ENCODE assay signal across 5 mouse cellular contexts in the genomic region with DNA sequence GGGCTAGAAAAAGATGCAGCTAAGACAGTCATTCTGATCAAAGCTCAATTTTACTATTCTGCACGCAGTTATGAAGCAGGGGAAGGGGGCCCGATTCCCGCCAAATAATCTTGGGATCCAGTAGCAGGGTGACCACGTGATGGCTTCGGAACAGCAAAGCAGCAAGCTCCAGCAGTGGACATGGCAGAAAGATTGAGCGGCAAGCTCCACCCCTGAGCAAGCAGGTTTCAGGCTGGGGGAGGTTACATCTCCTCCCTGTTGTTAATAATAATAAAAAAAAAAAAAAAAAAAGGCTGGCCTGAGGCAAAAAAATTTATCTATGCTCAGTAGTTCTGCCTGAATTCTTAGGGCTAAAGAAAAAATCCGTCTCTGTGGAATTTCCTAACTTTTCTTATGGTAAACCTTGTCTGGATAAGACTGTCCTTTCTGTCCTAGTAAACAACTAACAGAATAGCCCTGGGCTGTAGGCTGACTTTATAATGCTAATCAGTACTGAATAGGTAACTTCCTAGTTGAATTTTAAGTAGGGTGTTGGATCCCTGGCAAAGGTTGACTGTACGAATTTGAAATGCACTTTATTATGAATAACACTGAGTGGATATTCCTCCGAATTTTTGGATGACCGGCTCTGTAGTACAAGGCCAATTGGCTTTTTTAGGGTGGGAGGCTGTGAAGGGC. TPM values are rescaled to one million over a fixed set of nuclear protein-coding genes. Genes with fewer than 3 reads are reported as not detected.
A peak's percentile ranks its signal among the peaks of the same experiment; 100 is the strongest.
DNase-seq lines count a peak whose midpoint lies in the region; ATAC-seq and TF ChIP-seq lines count a peak whose summit lies in the region.
"Not testable (repeated sequence)": the region's sequence is repeated elsewhere in the genome, so short reads cannot be mapped to it uniquely, and the experiment has no call there.

No protein-coding gene starts in this region.

- H3K36me3 ChIP-seq in kidney, adult 2 months (ENCODE audit: control insufficient read depth, insufficient read depth, low read length) = not testable (repeated sequence)
- peaks cover 11% of the 10 kb centered on the region for H3K36me3 ChIP-seq in lung, embryonic 15.5 days

- H3K4me3 ChIP-seq in kidney, adult 2 months (ENCODE audit: insufficient read depth, low read depth, low read length); lung, embryonic 15.5 days: not testable (repeated sequence)

- not testable (repeated sequence) for H3K4me2 ChIP-seq in lung, embryonic 15.5 days

- not testable (repeated sequence) for H3K27me3 ChIP-seq in kidney, adult 2 months (replicated peaks; ENCODE audit: control insufficient read depth, insufficient read depth, low read length); lung, embryonic 15.5 days

- H3K9ac ChIP-seq in lung, embryonic 15.5 days = not testable (repeated sequence)

- 35% methylated on average over 10 of the region's 10 CpGs for WGBS in kidney, adult 2 months
- 82% methylated on average over 10 of the region's 10 CpGs for WGBS in lung, embryonic 15.5 days

- not testable (repeated sequence) for TF ChIP-seq CTCF in kidney, adult 2 months (conservative IDR thresholded peaks at IDR 0.05; ENCODE audit: insufficient read depth, insufficient read length, low read depth, low read length)

- not testable (repeated sequence) for ATAC-seq in lung, embryonic 15.5 days (ENCODE audit: borderline replicate concordance, extremely low read depth, low FRiP score, low TSS enrichment)

- not testable (repeated sequence) for H3K9me3 ChIP-seq in lung, embryonic 15.5 days

- DNase-seq in ES-CJ7 (ENCODE audit: low read depth, low spot score) (peak; percentile 35), ZHBTc4 (ENCODE audit: low read depth, low spot score) (peak; percentile 50)
- DNase-seq in kidney, adult 2 months = peak; percentile 77
- DNase-seq in kidney, postnatal 14 days = peak; percentile 40

- TF ChIP-seq POLR2A in kidney, adult 2 months (IDR thresholded peaks at IDR 0.05; ENCODE audit: low read depth, low read length) = not testable (repeated sequence)

- not testable (repeated sequence) for H3K4me1 ChIP-seq in kidney, adult 2 months (ENCODE audit: control insufficient read depth, insufficient read depth, low read length); lung, embryonic 15.5 days

- peak overlapping the region; percentile 89 for H3K27ac ChIP-seq in kidney, adult 2 months (ENCODE audit: insufficient read depth, low read depth, low read length)
- peak overlapping the region; percentile 61; the same call in 1 of the 2 replicates for H3K27ac ChIP-seq in lung, embryonic 15.5 days

RNA-seq across cellular contexts. Expression of gene Slc25a51, which starts 27.5 kb away (rescaled TPM):
- polyA plus RNA-seq in kidney, adult 2 months (2012; rRNA removed) = 145 and 157 TPM in 2 replicates
- polyA plus RNA-seq in lung, embryonic 15.5 days (2015; fragmentation: Nextera tagmentation; extraction: Ambion mirVana) = 65.7 and 68.1 TPM in 2 replicates

RNA-seq across cellular contexts. Expression of gene Exosc3, which starts 38.5 kb away (rescaled TPM):
- polyA plus RNA-seq in kidney, adult 2 months (2012; rRNA removed) = 16.3 and 16.7 TPM in 2 replicates
- polyA plus RNA-seq in lung, embryonic 15.5 days (2015; fragmentation: Nextera tagmentation; extraction: Ambion mirVana) = 82.7 and 82.8 TPM in 2 replicates

RNA-seq across cellular contexts. Expression of gene Dcaf10, which starts 39.1 kb away (rescaled TPM):
- 8.5 and 12.2 TPM in 2 replicates for polyA plus RNA-seq in kidney, adult 2 months (2012; rRNA removed)
- polyA plus RNA-seq in lung, embryonic 15.5 days (2015; fragmentation: Nextera tagmentation; extraction: Ambion mirVana) = 12.5 and 13.2 TPM in 2 replicates
